Mouse (Mus musculus) myocyte (in vitro differentiated cells): Measurements from ENCODE around the gene Ccdc153. TPM values are rescaled to one million over a fixed set of nuclear protein-coding genes. Genes with fewer than 3 reads are reported as not detected.

Experiments
- H3K27me3 ChIP-seq: one replicate; pipeline ENCODE4 v1.6.1; 2011; ENCODE audit not compliant: control insufficient read depth, insufficient read depth, insufficient read length
- H3K36me3 ChIP-seq: one replicate; pipeline ENCODE4 v1.6.1; 2011; ENCODE audit not compliant: control insufficient read depth, insufficient read depth
- H3K4me2 ChIP-seq: one replicate; pipeline ENCODE4 v1.6.1; 2011; ENCODE audit warnings: low read depth, control low read depth
- H3K4me3 ChIP-seq: one replicate; pipeline ENCODE4 v1.5.1; 2011; ENCODE audit warnings: mild to moderate bottlenecking, control low read depth, moderate library complexity
- H3K79me2 ChIP-seq: one replicate; pipeline ENCODE4 v1.6.1; 2011; ENCODE audit not compliant: control insufficient read depth, insufficient read depth
- H3ac ChIP-seq: one replicate; pipeline ENCODE4 v1.6.1; 2011; ENCODE audit not compliant: control insufficient read depth, insufficient read length
- CEBPB ChIP-seq: IDR thresholded peaks from 2 replicates; pipeline ENCODE4 v1.6.1; 2011; ENCODE audit warnings: mild to moderate bottlenecking, moderate library complexity; ENCODE audit not compliant: poor library complexity, insufficient read depth, severe bottlenecking
- E2F4 ChIP-seq: IDR thresholded peaks from one replicate; pipeline ENCODE4 v1.6.1; 2011; ENCODE audit warnings: mild to moderate bottlenecking, control low read depth, moderate library complexity; ENCODE audit not compliant: insufficient read depth
- MAX ChIP-seq: IDR thresholded peaks from one replicate; pipeline ENCODE4 v1.6.1; 2011; ENCODE audit warnings: low read depth, mild to moderate bottlenecking, control low read depth
- MYOD1 ChIP-seq, 3 experiments: IDR thresholded peaks; one replicate each; pipeline ENCODE4 v1.6.1; 2011; ENCODE audit warnings: control low read depth in 2 of 3, low read depth in 2 of 3, mild to moderate bottlenecking in 2 of 3, moderate library complexity in 1 of 3; ENCODE audit not compliant: insufficient read length in 2 of 3, control insufficient read depth in 1 of 3
- MYOG ChIP-seq, 3 experiments: IDR thresholded peaks; one replicate each; pipeline ENCODE4 v1.6.1; 2011; ENCODE audit warnings: control low read depth in 2 of 3, low read depth in 2 of 3, mild to moderate bottlenecking in 2 of 3; ENCODE audit not compliant: insufficient read length in 2 of 3, control insufficient read depth in 1 of 3, insufficient read depth in 1 of 3
- POLR2A ChIP-seq: IDR thresholded peaks from one replicate; pipeline ENCODE4 v1.6.1; 2011; ENCODE audit warnings: low read depth, mild to moderate bottlenecking, control low read depth, moderate library complexity; ENCODE audit not compliant: insufficient read length
- POLR2AphosphoS2 ChIP-seq: IDR thresholded peaks from one replicate; pipeline ENCODE4 v1.6.1; 2011; ENCODE audit warnings: low read depth, control low read depth; ENCODE audit not compliant: insufficient read length
- REST ChIP-seq: IDR thresholded peaks from one replicate; pipeline ENCODE4 v1.6.1; 2011; ENCODE audit warnings: mild to moderate bottlenecking, control low read depth, moderate library complexity; ENCODE audit not compliant: insufficient read depth, insufficient read length
- SRF ChIP-seq: IDR thresholded peaks from one replicate; pipeline ENCODE4 v1.6.1; 2011; ENCODE audit warnings: low read depth; ENCODE audit not compliant: control insufficient read depth, insufficient read length
- TCF12 ChIP-seq: IDR thresholded peaks from one replicate; pipeline ENCODE4 v1.6.1; 2011; ENCODE audit warnings: mild to moderate bottlenecking, control low read depth; ENCODE audit not compliant: poor library complexity, insufficient read depth, severe bottlenecking
- TCF3 ChIP-seq: IDR thresholded peaks from one replicate; pipeline ENCODE4 v1.6.1; 2011; ENCODE audit warnings: low read depth, control low read depth; ENCODE audit not compliant: insufficient read length
- USF1 ChIP-seq: IDR thresholded peaks from one replicate; pipeline ENCODE4 v1.6.1; 2011; ENCODE audit warnings: low read depth, mild to moderate bottlenecking, control low read depth, moderate library complexity
- polyA plus RNA-seq: library from polyadenylated mRNA; unstranded; fragments of >200 nt; fragmentation: generic; extraction: Trizol; gene quantifications from one replicate; pipeline ENCODE4 v1.2.1, GENCODE M21; 2012; ENCODE audit warnings: missing spikeins

Ccdc153 gene
- polyA plus RNA-seq, 1 experiment = not detected

DNA sequence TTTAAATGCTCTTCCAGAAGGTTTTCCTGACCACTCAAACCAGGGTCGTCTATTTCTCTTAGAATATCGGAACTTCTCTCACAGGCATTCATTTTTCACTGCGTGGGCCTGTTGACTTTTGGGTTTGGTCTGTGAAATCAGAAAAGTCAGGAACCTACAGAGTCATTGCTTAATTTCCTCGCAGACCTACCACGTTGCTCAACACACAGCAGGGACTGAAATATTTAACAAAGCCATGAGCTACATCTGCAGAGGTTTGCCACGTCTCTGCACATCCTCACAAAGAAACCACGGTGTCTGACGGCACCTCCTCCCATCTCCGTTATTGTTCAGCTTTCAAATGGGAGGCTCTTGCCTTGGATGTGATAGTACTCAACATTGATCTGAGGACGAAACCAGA lies 18.5 kb downstream of the Ccdc153 start:
- H3K79me2 ChIP-seq = no peaks in the 10 kb centered on the region
- H3K36me3 ChIP-seq = no peaks in the 10 kb centered on the region
- no peak overlapping the region for H3K4me3 ChIP-seq
- no peak overlapping the region for H3ac ChIP-seq
- H3K4me2 ChIP-seq = no peak overlapping the region
- TF ChIP-seq CEBPB (no peak), REST (no peak), USF1 (no peak), POLR2A (no peak), MYOD1 (IDR thresholded peaks at IDR 0.05; ENCODE audit: control insufficient read depth in 1 of 3, insufficient read length in 2 of 3, low read depth in 2 of 3) (no peak), MYOG (IDR thresholded peaks at IDR 0.05; ENCODE audit: control insufficient read depth in 1 of 3, insufficient read depth in 1 of 3, insufficient read length in 2 of 3, low read depth in 2 of 3) (no peak), MAX (no peak), E2F4 (no peak), TCF3 (no peak), POLR2AphosphoS2 (no peak), TCF12 (no peak), SRF (no peak)
- no peaks in the 10 kb centered on the region for H3K27me3 ChIP-seq

DNA sequence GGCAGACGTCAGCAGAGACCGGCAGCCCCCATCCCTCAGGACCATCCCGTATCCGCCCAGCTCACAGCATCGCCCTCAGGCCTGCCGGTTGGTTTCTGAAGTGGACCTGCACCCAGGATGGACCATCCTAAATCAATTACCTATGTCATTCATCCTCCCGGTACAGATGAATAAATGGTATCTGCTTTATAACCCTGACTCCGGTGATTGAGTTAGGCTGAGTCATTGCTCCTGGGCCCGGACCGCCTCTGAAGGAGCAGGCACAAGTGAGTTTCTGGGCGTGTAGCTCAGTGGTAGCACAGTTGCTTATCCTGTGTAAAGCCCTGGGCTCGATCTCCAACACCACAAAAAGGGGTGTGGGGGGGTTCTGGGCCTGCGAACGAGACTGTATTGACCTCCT lies 20.9 kb downstream of the Ccdc153 start:
- TF ChIP-seq REST = no peak
- TF ChIP-seq MYOG (IDR thresholded peaks at IDR 0.05; ENCODE audit: control insufficient read depth in 1 of 3, insufficient read depth in 1 of 3, insufficient read length in 2 of 3, low read depth in 2 of 3) = no peak
- Histone ChIP-seq H3K27me3 (no peaks in the 10 kb centered on the region), H3ac (no peak overlapping the region), H3K4me3 (no peak overlapping the region), H3K79me2 (no peaks in the 10 kb centered on the region), H3K36me3 (no peaks in the 10 kb centered on the region), H3K4me2 (no peak overlapping the region)

DNA sequence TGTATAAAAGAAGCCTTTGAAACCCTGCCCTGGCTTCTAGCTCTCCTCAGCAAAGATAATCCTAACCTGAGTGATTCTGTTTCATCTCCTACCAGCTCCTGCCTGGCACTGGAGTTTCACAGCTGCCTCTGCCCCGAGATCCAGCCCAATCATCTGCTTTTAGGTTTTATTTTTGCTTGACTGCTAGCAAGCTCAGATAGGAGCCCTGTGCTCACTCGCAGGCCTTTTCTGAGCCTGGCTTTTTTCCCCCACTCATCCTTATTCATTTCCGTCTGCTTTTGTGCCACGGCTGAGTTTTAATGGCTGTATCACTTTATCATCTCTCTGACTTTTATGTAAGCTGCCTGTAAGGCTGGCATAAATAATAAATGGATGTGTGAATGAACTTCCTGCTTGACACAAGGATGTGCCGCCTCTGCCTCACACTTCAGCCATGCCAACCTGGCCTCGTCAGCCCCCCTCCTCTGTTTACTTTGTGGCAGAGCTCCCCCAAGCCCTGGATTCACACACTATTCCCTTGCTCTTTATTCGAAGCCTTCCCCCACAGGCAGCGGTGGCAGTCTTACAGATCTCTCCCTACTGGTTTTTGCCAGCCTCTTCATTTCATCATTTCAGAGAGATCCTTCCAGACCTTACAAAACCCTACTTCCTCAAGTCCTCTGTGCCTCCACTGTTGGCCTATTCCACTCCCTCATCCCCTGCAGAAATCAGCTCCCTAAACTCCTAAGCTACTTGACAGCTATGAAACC lies 26.2 kb downstream of the Ccdc153 start:
- Histone ChIP-seq H3ac (peak overlapping the region; percentile 93), H3K4me2 (peak overlapping the region; percentile 66), H3K27me3 (no peaks in the 10 kb centered on the region), H3K4me3 (peak overlapping the region; percentile 20), H3K36me3 (no peaks in the 10 kb centered on the region), H3K79me2 (no peaks in the 10 kb centered on the region)
- TF ChIP-seq MYOD1 (IDR thresholded peaks at IDR 0.05; ENCODE audit: control insufficient read depth in 1 of 3, insufficient read length in 2 of 3, low read depth in 2 of 3) (no peak), MYOG (IDR thresholded peaks at IDR 0.05; ENCODE audit: control insufficient read depth in 1 of 3, insufficient read depth in 1 of 3, insufficient read length in 2 of 3, low read depth in 2 of 3) (no peak), CEBPB (no peak), USF1 (no peak), TCF12 (no peak), POLR2AphosphoS2 (no peak), SRF (no peak), REST (no peak), POLR2A (no peak), MAX (no peak)

DNA sequence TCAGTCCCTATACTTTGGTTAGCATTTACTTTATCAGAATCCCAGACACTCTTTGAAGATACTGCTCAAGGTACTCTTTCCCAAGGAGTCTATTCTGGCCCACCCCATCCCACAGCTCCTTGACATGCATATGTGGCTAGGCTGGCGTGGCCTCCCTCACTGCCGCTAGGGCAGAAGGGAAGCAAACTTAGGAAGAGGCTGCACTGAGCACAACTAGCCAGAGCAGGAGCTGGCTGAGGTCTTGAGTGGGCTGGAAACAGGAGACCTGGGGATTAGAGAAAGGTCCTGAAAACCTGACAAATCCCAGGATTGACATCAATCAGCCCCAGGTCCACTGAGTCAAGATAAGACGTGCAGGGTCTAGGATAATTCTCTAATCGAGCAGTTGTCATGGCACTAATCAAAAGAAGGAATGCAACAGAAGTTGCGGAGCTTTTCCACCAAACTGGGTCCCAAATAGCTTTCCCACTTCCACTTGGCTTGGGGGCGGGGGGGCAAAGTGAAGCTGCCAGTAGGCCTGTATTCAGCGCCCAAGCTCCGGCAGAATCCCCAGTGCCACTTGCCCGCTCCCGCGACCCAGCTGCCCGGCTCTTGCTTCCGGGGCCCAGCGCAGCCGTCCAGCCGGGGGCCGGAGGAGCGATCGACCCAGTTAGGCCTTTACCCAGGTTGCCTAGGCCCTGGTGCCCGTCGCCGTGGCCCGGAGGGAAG lies 27.0 kb downstream of the Ccdc153 start:
- no peaks in the 10 kb centered on the region for H3K27me3 ChIP-seq
- TF ChIP-seq POLR2A = peak; percentile 30
- TF ChIP-seq MAX = no peak
- no peak for TF ChIP-seq E2F4
- peak overlapping the region; percentile 20 for H3K4me3 ChIP-seq

DNA sequence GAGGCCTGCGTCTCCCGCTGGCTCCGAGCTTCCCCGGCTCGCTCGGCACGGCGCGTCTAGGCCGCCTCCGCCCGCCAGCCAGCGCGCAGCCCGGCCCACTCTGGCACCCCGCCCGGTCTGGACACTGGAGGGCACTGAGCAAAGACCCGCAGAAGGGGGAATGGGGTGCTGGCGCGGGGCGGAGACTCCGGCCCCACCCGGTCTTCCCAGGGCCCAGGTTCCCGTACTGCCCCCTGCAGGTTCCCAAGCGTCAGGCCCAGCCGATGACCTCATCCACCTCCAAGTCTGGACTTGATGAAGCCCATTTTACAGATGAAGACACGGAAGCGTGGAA lies 27.5 kb downstream of the Ccdc153 start:
- peak overlapping the region; percentile 93 for H3ac ChIP-seq
- H3K27me3 ChIP-seq = no peaks in the 10 kb centered on the region
- TF ChIP-seq POLR2AphosphoS2 = peak; percentile 72
- TF ChIP-seq REST = no peak
- TF ChIP-seq MYOD1 (IDR thresholded peaks at IDR 0.05; ENCODE audit: control insufficient read depth in 1 of 3, insufficient read length in 2 of 3, low read depth in 2 of 3) = no peak
- peak in 1 of 3 experiments; percentile 6 for TF ChIP-seq MYOG (IDR thresholded peaks at IDR 0.05; ENCODE audit: control insufficient read depth in 1 of 3, insufficient read depth in 1 of 3, insufficient read length in 2 of 3, low read depth in 2 of 3)
- peak; percentile 88 for TF ChIP-seq POLR2A
- peak overlapping the region; percentile 20 for H3K4me3 ChIP-seq
- H3K79me2 ChIP-seq = no peaks in the 10 kb centered on the region
- no peaks in the 10 kb centered on the region for H3K36me3 ChIP-seq
- peak overlapping the region; percentile 66 for H3K4me2 ChIP-seq

More for the DNA sequence above, 27.0 kb downstream of the Ccdc153 start:
- H3K4me2 ChIP-seq = peak overlapping the region; percentile 66
- no peaks in the 10 kb centered on the region for H3K36me3 ChIP-seq
- peak overlapping the region; percentile 93 for H3ac ChIP-seq
- no peaks in the 10 kb centered on the region for H3K79me2 ChIP-seq
